Mouse (Mus musculus): ENCODE results near the gene Gusb. TPM values are rescaled to one million over a fixed set of nuclear protein-coding genes. Genes with fewer than 3 reads are reported as not detected.
A peak's percentile ranks its signal among the peaks of the same experiment; 100 is the strongest.

Gene Gusb
- polyA plus RNA-seq, 1 experiment from 2014 or later = 66.0 TPM

DNA sequence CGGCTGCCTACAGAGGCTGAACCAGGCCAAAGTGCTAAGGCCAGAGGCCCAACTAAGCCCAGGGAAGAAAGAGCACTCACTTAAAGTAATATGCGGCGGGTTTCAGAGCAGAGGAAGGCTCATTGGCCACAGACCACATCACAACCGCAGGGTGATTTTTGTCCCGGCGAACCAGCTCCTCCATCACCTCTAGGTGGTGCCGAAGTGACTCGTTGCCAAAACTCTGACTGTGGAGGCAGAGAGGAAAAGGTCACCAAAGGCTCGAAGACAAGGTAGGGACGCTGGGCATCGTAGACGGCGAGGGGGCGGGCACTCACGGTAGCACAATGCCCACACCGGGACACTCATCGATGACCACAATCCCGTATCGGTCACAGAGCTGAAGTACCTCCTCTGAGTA is 5.1 kb downstream of the Gusb start:
- peaks cover 5% of the 10 kb centered on the region; the same call in 1 of the 2 replicates for H3K36me3 ChIP-seq (ENCODE audit: control insufficient read depth, insufficient read depth, low read length)
- ATAC-seq (ENCODE audit: insufficient read depth, low FRiP score) = no peak
- no peak overlapping the region for H3K27ac ChIP-seq (ENCODE audit: low read length)
- no peak overlapping the region for H3K9ac ChIP-seq (ENCODE audit: low read length)
- no peaks in the 10 kb centered on the region for H3K9me3 ChIP-seq (replicated peaks; ENCODE audit: control insufficient read depth, low read length)
- H3K4me2 ChIP-seq (ENCODE audit: low read depth, low read length) = no peak overlapping the region
- H3K4me1 ChIP-seq (ENCODE audit: control insufficient read depth, insufficient read depth, low read length) = peaks cover 9% of the 10 kb centered on the region; the same call in 1 of the 2 replicates
- H3K27me3 ChIP-seq (ENCODE audit: control insufficient read depth, insufficient read depth, low read length) = no peaks in the 10 kb centered on the region
- no peak overlapping the region for H3K4me3 ChIP-seq (replicated peaks; ENCODE audit: low read length)
- WGBS = 73% methylated on average over 19 of the region's 19 CpGs

- ATAC-seq (ENCODE audit: insufficient read depth, low FRiP score) = no peak
- Histone ChIP-seq H3K4me2 (ENCODE audit: low read depth, low read length) (no peak overlapping the region), H3K36me3 (ENCODE audit: control insufficient read depth, insufficient read depth, low read length) (peaks cover 7% of the 10 kb centered on the region; the same call in 1 of the 2 replicates), H3K9me3 (replicated peaks; ENCODE audit: control insufficient read depth, low read length) (no peaks in the 10 kb centered on the region), H3K9ac (ENCODE audit: low read length) (no peak overlapping the region), H3K4me1 (ENCODE audit: control insufficient read depth, insufficient read depth, low read length) (no peaks in the 10 kb centered on the region), H3K4me3 (replicated peaks; ENCODE audit: low read length) (no peak overlapping the region), H3K27me3 (ENCODE audit: control insufficient read depth, insufficient read depth, low read length) (no peaks in the 10 kb centered on the region), H3K27ac (ENCODE audit: low read length) (no peak overlapping the region)
- 90% methylated on average over 7 of the region's 7 CpGs for WGBS
Measured at GRCm38 (mm10) chr5:129994989-129995388, 7.9 kb downstream of the Gusb start.

DNA sequence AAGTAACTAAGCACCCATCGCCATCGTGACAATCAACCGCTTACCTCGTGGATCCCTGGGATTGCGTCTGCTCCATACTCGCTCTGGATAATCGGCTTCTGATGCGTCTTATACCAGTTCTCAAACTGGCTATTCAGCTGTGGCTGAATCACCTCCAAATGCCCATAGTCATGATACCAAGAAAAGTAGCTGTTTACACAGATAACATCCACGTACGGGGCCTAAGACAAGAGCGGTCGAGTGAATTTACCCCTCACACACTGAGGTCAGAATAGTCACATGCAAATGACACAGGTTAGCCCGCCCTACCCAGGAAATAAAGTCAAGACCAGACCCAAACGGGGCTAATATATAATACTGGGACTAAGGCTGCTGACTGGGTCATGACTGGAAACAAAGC is 9.5 kb downstream of the Gusb start:
- H3K4me2 ChIP-seq (ENCODE audit: low read depth, low read length) = no peak overlapping the region
- no peak overlapping the region for H3K4me3 ChIP-seq (replicated peaks; ENCODE audit: low read length)
- no peak for ATAC-seq (ENCODE audit: insufficient read depth, low FRiP score)
- H3K27ac ChIP-seq (ENCODE audit: low read length) = no peak overlapping the region
- H3K9me3 ChIP-seq (replicated peaks; ENCODE audit: control insufficient read depth, low read length) = no peaks in the 10 kb centered on the region
- H3K9ac ChIP-seq (ENCODE audit: low read length) = no peak overlapping the region
- 87% methylated on average over 14 of the region's 14 CpGs for WGBS
- peaks cover 12% of the 10 kb centered on the region; the same call in 1 of the 2 replicates for H3K36me3 ChIP-seq (ENCODE audit: control insufficient read depth, insufficient read depth, low read length)
- no peaks in the 10 kb centered on the region for H3K27me3 ChIP-seq (ENCODE audit: control insufficient read depth, insufficient read depth, low read length)
- H3K4me1 ChIP-seq (ENCODE audit: control insufficient read depth, insufficient read depth, low read length) = no peaks in the 10 kb centered on the region

- 92% methylated on average over 5 of the region's 5 CpGs for WGBS
- no peaks in the 10 kb centered on the region for H3K27me3 ChIP-seq (ENCODE audit: control insufficient read depth, insufficient read depth, low read length)
- no peaks in the 10 kb centered on the region for H3K9me3 ChIP-seq (replicated peaks; ENCODE audit: control insufficient read depth, low read length)
- H3K9ac ChIP-seq (ENCODE audit: low read length) = no peak overlapping the region
- no peaks in the 10 kb centered on the region for H3K4me1 ChIP-seq (ENCODE audit: control insufficient read depth, insufficient read depth, low read length)
- no peak overlapping the region for H3K27ac ChIP-seq (ENCODE audit: low read length)
- ATAC-seq (ENCODE audit: insufficient read depth, low FRiP score) = no peak; the same call in 1 of the 2 replicates
- H3K4me3 ChIP-seq (replicated peaks; ENCODE audit: low read length) = no peak overlapping the region
- peaks cover 12% of the 10 kb centered on the region; the same call in 1 of the 2 replicates for H3K36me3 ChIP-seq (ENCODE audit: control insufficient read depth, insufficient read depth, low read length)
- H3K4me2 ChIP-seq (ENCODE audit: low read depth, low read length) = no peak overlapping the region
Measured at GRCm38 (mm10) chr5:129991898-129992297, 11.0 kb downstream of the Gusb start.

- ATAC-seq (ENCODE audit: insufficient read depth, low FRiP score) = no peak
- H3K9me3 ChIP-seq (replicated peaks; ENCODE audit: control insufficient read depth, low read length) = no peaks in the 10 kb centered on the region
- H3K4me3 ChIP-seq (replicated peaks; ENCODE audit: low read length) = no peak overlapping the region
- 83% methylated on average over 13 of the region's 13 CpGs for WGBS
- no peak overlapping the region for H3K27ac ChIP-seq (ENCODE audit: low read length)
- H3K27me3 ChIP-seq (ENCODE audit: control insufficient read depth, insufficient read depth, low read length) = no peaks in the 10 kb centered on the region
- no peaks in the 10 kb centered on the region for H3K4me1 ChIP-seq (ENCODE audit: control insufficient read depth, insufficient read depth, low read length)
- peaks cover 12% of the 10 kb centered on the region; the same call in 1 of the 2 replicates for H3K36me3 ChIP-seq (ENCODE audit: control insufficient read depth, insufficient read depth, low read length)
- H3K4me2 ChIP-seq (ENCODE audit: low read depth, low read length) = no peak overlapping the region
- no peak overlapping the region for H3K9ac ChIP-seq (ENCODE audit: low read length)
Measured at GRCm38 (mm10) chr5:129989376-129989775, 13.5 kb downstream of the Gusb start.

- H3K9me3 ChIP-seq (replicated peaks; ENCODE audit: control insufficient read depth, low read length) = no peaks in the 10 kb centered on the region
- no peak overlapping the region for H3K4me3 ChIP-seq (replicated peaks; ENCODE audit: low read length)
- peaks cover 6% of the 10 kb centered on the region; the same call in 1 of the 2 replicates for H3K36me3 ChIP-seq (ENCODE audit: control insufficient read depth, insufficient read depth, low read length)
- no peak overlapping the region for H3K9ac ChIP-seq (ENCODE audit: low read length)
- H3K4me2 ChIP-seq (ENCODE audit: low read depth, low read length) = no peak overlapping the region
- H3K4me1 ChIP-seq (ENCODE audit: control insufficient read depth, insufficient read depth, low read length) = no peaks in the 10 kb centered on the region
- 43% methylated on average over 3 of the region's 3 CpGs for WGBS
- H3K27ac ChIP-seq (ENCODE audit: low read length) = no peak overlapping the region
- no peaks in the 10 kb centered on the region for H3K27me3 ChIP-seq (ENCODE audit: control insufficient read depth, insufficient read depth, low read length)
- no peak for ATAC-seq (ENCODE audit: insufficient read depth, low FRiP score)
Measured at GRCm38 (mm10) chr5:129980216-129980615, 22.6 kb downstream of the Gusb start.

DNA sequence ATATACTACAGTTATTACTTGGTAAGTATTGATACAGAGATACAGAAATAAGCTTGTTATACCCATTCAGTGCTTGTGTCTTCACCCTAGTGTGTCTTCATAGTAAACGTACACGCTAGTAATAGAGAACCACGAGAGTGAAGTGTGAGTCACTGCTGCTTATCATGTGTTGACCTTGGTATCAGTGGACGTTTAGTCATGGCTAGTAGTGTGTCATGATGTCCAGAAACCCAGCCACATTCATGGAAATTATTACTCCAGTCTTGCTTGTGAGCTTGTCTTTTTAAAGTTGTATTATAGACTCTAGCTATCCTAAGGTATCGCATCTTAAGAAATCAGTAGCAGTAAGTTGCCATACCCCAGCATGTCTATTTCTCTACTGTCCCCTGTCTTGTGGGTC is 24.2 kb downstream of the Gusb start:
- H3K9me3 ChIP-seq (replicated peaks; ENCODE audit: control insufficient read depth, low read length) = no peaks in the 10 kb centered on the region
- WGBS = 77% methylated on average over 5 of the region's 5 CpGs
- H3K27ac ChIP-seq (ENCODE audit: low read length) = no peak overlapping the region
- ATAC-seq (ENCODE audit: insufficient read depth, low FRiP score) = no peak
- H3K4me1 ChIP-seq (ENCODE audit: control insufficient read depth, insufficient read depth, low read length) = no peaks in the 10 kb centered on the region; the same call in 1 of the 2 replicates
- H3K9ac ChIP-seq (ENCODE audit: low read length) = no peak overlapping the region
- H3K4me3 ChIP-seq (replicated peaks; ENCODE audit: low read length) = no peak overlapping the region
- peaks cover 2% of the 10 kb centered on the region; the same call in 1 of the 2 replicates for H3K36me3 ChIP-seq (ENCODE audit: control insufficient read depth, insufficient read depth, low read length)
- no peak overlapping the region for H3K4me2 ChIP-seq (ENCODE audit: low read depth, low read length)
- no peaks in the 10 kb centered on the region for H3K27me3 ChIP-seq (ENCODE audit: control insufficient read depth, insufficient read depth, low read length)

DNA sequence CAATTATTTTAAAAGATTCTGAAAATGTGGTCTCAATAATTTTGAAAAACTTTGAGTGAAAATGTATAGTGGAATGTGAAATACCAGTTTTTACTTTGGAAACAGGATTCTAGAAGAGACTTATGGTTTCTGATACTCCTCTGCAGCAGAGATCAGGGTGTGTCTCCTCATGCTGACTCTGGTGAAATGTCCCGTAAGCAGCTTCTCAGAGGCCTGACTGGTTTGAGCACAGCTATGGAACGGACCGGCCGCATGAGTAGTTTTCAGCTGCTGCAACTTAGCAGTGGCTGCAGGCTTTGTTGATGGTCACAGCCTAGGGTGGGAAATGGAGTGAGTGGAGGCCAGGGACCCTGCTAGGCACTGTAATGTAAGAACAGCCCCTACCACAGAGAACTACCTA is 25.1 kb downstream of the Gusb start:
- 73% methylated on average over 4 of the region's 4 CpGs for WGBS
- Histone ChIP-seq H3K27ac (ENCODE audit: low read length) (no peak overlapping the region), H3K4me1 (ENCODE audit: control insufficient read depth, insufficient read depth, low read length) (no peaks in the 10 kb centered on the region; the same call in 1 of the 2 replicates), H3K27me3 (ENCODE audit: control insufficient read depth, insufficient read depth, low read length) (no peaks in the 10 kb centered on the region), H3K4me3 (replicated peaks; ENCODE audit: low read length) (no peak overlapping the region), H3K9me3 (replicated peaks; ENCODE audit: control insufficient read depth, low read length) (no peaks in the 10 kb centered on the region), H3K9ac (ENCODE audit: low read length) (no peak overlapping the region), H3K4me2 (ENCODE audit: low read depth, low read length) (no peak overlapping the region), H3K36me3 (ENCODE audit: control insufficient read depth, insufficient read depth, low read length) (no peaks in the 10 kb centered on the region)
- ATAC-seq (ENCODE audit: insufficient read depth, low FRiP score) = no peak

GRCm38 (mm10) chr5:129974866-129975311 is 28.0 kb downstream of the Gusb start:
- ATAC-seq (ENCODE audit: insufficient read depth, low FRiP score) = peak; percentile 78

More at GRCm38 (mm10) chr5:129974866-129975311, 28.0 kb downstream of the Gusb start:
- H3K27ac ChIP-seq (ENCODE audit: low read length) = no peak overlapping the region; the same call in 1 of the 2 replicates
- no peaks in the 10 kb centered on the region for H3K36me3 ChIP-seq (ENCODE audit: control insufficient read depth, insufficient read depth, low read length)
- H3K4me2 ChIP-seq (ENCODE audit: low read depth, low read length) = no peak overlapping the region
- WGBS = 50% methylated on average over 4 of the region's 4 CpGs
- H3K27me3 ChIP-seq (ENCODE audit: control insufficient read depth, insufficient read depth, low read length) = no peaks in the 10 kb centered on the region
- no peaks in the 10 kb centered on the region for H3K9me3 ChIP-seq (replicated peaks; ENCODE audit: control insufficient read depth, low read length)
- no peak overlapping the region for H3K4me3 ChIP-seq (replicated peaks; ENCODE audit: low read length)
- H3K9ac ChIP-seq (ENCODE audit: low read length) = no peak overlapping the region
- no peaks in the 10 kb centered on the region; the same call in 1 of the 2 replicates for H3K4me1 ChIP-seq (ENCODE audit: control insufficient read depth, insufficient read depth, low read length)

Measured in stomach, embryonic 16.5 days (tissue).